Mouse (Mus musculus) C2C12 (cell line): ENCODE measurements around the gene Cdhr1. TPM values are rescaled to one million over a fixed set of nuclear protein-coding genes. Genes with fewer than 3 reads are reported as not detected.

Experiments
- H3K27me3 ChIP-seq: one replicate; pipeline ENCODE4 v1.6.1; 2011; ENCODE audit not compliant: control insufficient read depth, insufficient read depth, insufficient read length
- H3K36me3 ChIP-seq: one replicate; pipeline ENCODE4 v1.6.1; 2011; ENCODE audit not compliant: control insufficient read depth, insufficient read depth
- H3K4me3 ChIP-seq: one replicate; pipeline ENCODE4 v1.5.1; 2011; ENCODE audit warnings: mild to moderate bottlenecking, control low read depth; ENCODE audit not compliant: poor library complexity, insufficient read depth, severe bottlenecking
- H3K79me2 ChIP-seq: one replicate; pipeline ENCODE4 v1.6.1; 2011; ENCODE audit not compliant: control insufficient read depth, insufficient read depth
- H3K79me3 ChIP-seq: one replicate; pipeline ENCODE4 v1.6.1; 2011; ENCODE audit warnings: low read depth, control low read depth
- H3ac ChIP-seq: one replicate; pipeline ENCODE3; 2011; ENCODE audit warnings: low read depth; ENCODE audit not compliant: control insufficient read depth, insufficient read length
- CEBPB ChIP-seq: IDR thresholded peaks from one replicate; pipeline ENCODE4 v1.6.1; 2011; ENCODE audit warnings: low read depth, mild to moderate bottlenecking, control low read depth, moderate library complexity
- CTCF ChIP-seq: IDR thresholded peaks from one replicate; pipeline ENCODE4 v1.5.1; 2011; ENCODE audit not compliant: control insufficient read depth, insufficient read depth, insufficient read length
- FOSL1 ChIP-seq: IDR thresholded peaks from one replicate; pipeline ENCODE4 v1.8.0; 2011; ENCODE audit warnings: mild to moderate bottlenecking, low read length; ENCODE audit not compliant: poor library complexity, insufficient read depth, severe bottlenecking
- MAX ChIP-seq: IDR thresholded peaks from one replicate; pipeline ENCODE4 v1.6.1; 2011; ENCODE audit warnings: mild to moderate bottlenecking, control low read depth
- MYOD1 ChIP-seq: IDR thresholded peaks from one replicate; pipeline ENCODE4 v1.6.1; 2011; ENCODE audit warnings: low read depth; ENCODE audit not compliant: control insufficient read depth, insufficient read length
- MYOG ChIP-seq: IDR thresholded peaks from one replicate; pipeline ENCODE4 v1.6.1; 2011; ENCODE audit not compliant: control insufficient read depth, insufficient read length; ENCODE audit errors: extremely low read depth
- USF1 ChIP-seq: IDR thresholded peaks from one replicate; pipeline ENCODE4 v1.6.1; 2011; ENCODE audit warnings: low read depth, mild to moderate bottlenecking, control low read depth, moderate library complexity
- polyA plus RNA-seq: library from polyadenylated mRNA; unstranded; fragments of >200 nt; fragmentation: generic; extraction: Trizol; gene quantifications from one replicate; pipeline ENCODE4 v1.2.1, GENCODE M21; 2012; ENCODE audit warnings: missing spikeins

Gene Cdhr1
- polyA plus RNA-seq, 1 experiment = 0.16 TPM

- H3K27me3 ChIP-seq = no peaks in the 10 kb centered on the region
- no peaks in the 10 kb centered on the region for H3K79me3 ChIP-seq
- no peaks in the 10 kb centered on the region for H3K79me2 ChIP-seq
- TF ChIP-seq FOSL1 (no peak), MYOD1 (no peak), USF1 (no peak), CEBPB (no peak), MYOG (no peak), MAX (no peak), CTCF (no peak)
- H3K4me3 ChIP-seq = no peak overlapping the region
- H3K36me3 ChIP-seq = no peaks in the 10 kb centered on the region
- no peak overlapping the region for H3ac ChIP-seq
Measured at GRCm38 (mm10) chr14:37111371-37111770, 13.2 kb upstream of the Cdhr1 start.

GRCm38 (mm10) chr14:37110456-37110855 lies 12.3 kb upstream of the Cdhr1 start:
- no peaks in the 10 kb centered on the region for H3K27me3 ChIP-seq
- TF ChIP-seq MAX (no peak), FOSL1 (no peak), MYOD1 (peak; percentile 2), MYOG (no peak)
- H3K4me3 ChIP-seq = no peak overlapping the region
- no peak overlapping the region for H3ac ChIP-seq
- H3K79me2 ChIP-seq = no peaks in the 10 kb centered on the region
- H3K36me3 ChIP-seq = no peaks in the 10 kb centered on the region
- no peaks in the 10 kb centered on the region for H3K79me3 ChIP-seq

GRCm38 (mm10) chr14:37109975-37110374 lies 11.8 kb upstream of the Cdhr1 start:
- Histone ChIP-seq H3K36me3 (no peaks in the 10 kb centered on the region), H3ac (no peak overlapping the region), H3K27me3 (no peaks in the 10 kb centered on the region), H3K79me3 (no peaks in the 10 kb centered on the region), H3K4me3 (no peak overlapping the region), H3K79me2 (no peaks in the 10 kb centered on the region)
- TF ChIP-seq CTCF (no peak), MAX (no peak), CEBPB (no peak), MYOG (no peak), MYOD1 (no peak), FOSL1 (no peak), USF1 (no peak)

GRCm38 (mm10) chr14:37109460-37109859 lies 11.3 kb upstream of the Cdhr1 start:
- no peak overlapping the region for H3ac ChIP-seq
- no peaks in the 10 kb centered on the region for H3K27me3 ChIP-seq
- TF ChIP-seq CEBPB (no peak), CTCF (no peak), MYOG (no peak), MYOD1 (no peak), USF1 (no peak), FOSL1 (no peak), MAX (no peak)
- no peaks in the 10 kb centered on the region for H3K79me2 ChIP-seq
- no peaks in the 10 kb centered on the region for H3K36me3 ChIP-seq
- H3K4me3 ChIP-seq = no peak overlapping the region
- no peaks in the 10 kb centered on the region for H3K79me3 ChIP-seq

GRCm38 (mm10) chr14:37105846-37106245 lies 7.7 kb upstream of the Cdhr1 start:
- Histone ChIP-seq H3K36me3 (no peaks in the 10 kb centered on the region), H3K27me3 (peaks cover 2% of the 10 kb centered on the region), H3ac (no peak overlapping the region), H3K79me3 (no peaks in the 10 kb centered on the region), H3K79me2 (no peaks in the 10 kb centered on the region), H3K4me3 (no peak overlapping the region)
- TF ChIP-seq USF1 (no peak), MAX (no peak), MYOG (no peak), CEBPB (no peak), FOSL1 (no peak), MYOD1 (no peak), CTCF (no peak)

- H3K27me3 ChIP-seq = peaks cover 6% of the 10 kb centered on the region
- H3K4me3 ChIP-seq = no peak overlapping the region
- H3K79me3 ChIP-seq = no peaks in the 10 kb centered on the region
- TF ChIP-seq MYOG (no peak), USF1 (no peak), MAX (no peak), CTCF (no peak), MYOD1 (no peak), CEBPB (no peak), FOSL1 (no peak)
- H3K79me2 ChIP-seq = no peaks in the 10 kb centered on the region
- H3ac ChIP-seq = no peak overlapping the region
- H3K36me3 ChIP-seq = no peaks in the 10 kb centered on the region
Measured at GRCm38 (mm10) chr14:37104747-37105146, 6.6 kb upstream of the Cdhr1 start.
